Mouse (Mus musculus): ENCODE results near the gene Myo1f. TPM values are rescaled to one million over a fixed set of nuclear protein-coding genes. Genes with fewer than 3 reads are reported as not detected.

Gene Myo1f
- total and polyA plus RNA-seq, 3 experiments, result 13.6 to 27.5 (median 19.5) TPM

DNA sequence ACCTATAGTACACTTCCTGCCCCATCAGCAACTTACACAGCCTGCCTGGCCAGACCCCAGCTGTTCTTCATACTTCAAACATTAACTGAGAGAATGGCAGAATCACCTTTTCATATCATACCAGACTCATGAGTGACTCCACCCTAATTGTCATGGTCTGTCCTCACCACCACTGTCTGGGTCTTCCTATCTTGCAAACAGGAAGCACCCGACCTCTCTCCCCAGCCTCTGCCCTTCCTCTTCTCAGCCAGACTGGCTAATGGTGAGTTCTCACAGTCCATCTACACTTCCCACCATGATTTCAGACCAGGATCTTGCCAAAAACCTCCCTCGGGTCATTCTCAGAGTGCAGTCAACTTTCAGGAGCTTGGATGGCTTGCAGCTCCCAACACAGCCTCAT is 10.7 kb downstream of the Myo1f start:
- Histone ChIP-seq H3K9ac (ENCODE audit: insufficient read depth, low read depth) (no peak overlapping the region), H3K36me3 (replicated peaks in 1 of 2; ENCODE audit: control insufficient read depth in 1 of 2, insufficient read depth in 1 of 2, low read length in 1 of 2) (peaks cover 0 to 18% of the 10 kb centered on the region in 2 experiments), H3K4me3 (replicated peaks in 1 of 3; ENCODE audit: low read depth in 2 of 3, low read length in 2 of 3, poor library complexity in 1 of 3) (no peak overlapping the region), H3K79me2 (replicated peaks; ENCODE audit: control insufficient read depth, extremely low read depth, insufficient read depth, poor library complexity, severe bottlenecking) (no peaks in the 10 kb centered on the region), H3K4me2 (ENCODE audit: insufficient read depth, low read depth, poor library complexity, severe bottlenecking) (no peak overlapping the region), H3K4me1 (ENCODE audit: control insufficient read depth in 1 of 2, insufficient read depth in 2 of 2) (peaks cover 10 to 40% of the 10 kb centered on the region in 2 experiments; a peak in 3 of 4 replicates), H3K9me3 (replicated peaks; ENCODE audit: low read length) (no peaks in the 10 kb centered on the region), H3K27me3 (replicated peaks) (no peaks in the 10 kb centered on the region), H3K27ac (ENCODE audit: insufficient read depth, low read depth) (no peak overlapping the region)
- no peak for TF ChIP-seq RAD21 (IDR thresholded peaks at IDR 0.05; ENCODE audit: low read depth, low read length)
- TF ChIP-seq CHD1 (IDR thresholded peaks at IDR 0.05; ENCODE audit: low read depth, low read length), result no peak
- TF ChIP-seq PAX5 (IDR thresholded peaks at IDR 0.05; ENCODE audit: low read length), result no peak
- TF ChIP-seq TCF12 (IDR thresholded peaks at IDR 0.05; ENCODE audit: low read depth, low read length), result no peak
- TF ChIP-seq MAFK (IDR thresholded peaks at IDR 0.05; ENCODE audit: insufficient replicate concordance, low read length), result no peak
- no peak for DNase-seq (ENCODE audit: extremely low read depth)
- in situ Hi-C loops (cut with MboI; ENCODE audit: low pct_ligation_motif_present, low pct_unique_long_range_greater_than_20kb, low sequenced_read_pairs), result no loop called here
- dilution Hi-C loops (cut with MboI; ENCODE audit: extremely low pct_ligation_motif_present, extremely low pct_unique_long_range_greater_than_20kb, low sequenced_read_pairs), result no loop called here

DNA sequence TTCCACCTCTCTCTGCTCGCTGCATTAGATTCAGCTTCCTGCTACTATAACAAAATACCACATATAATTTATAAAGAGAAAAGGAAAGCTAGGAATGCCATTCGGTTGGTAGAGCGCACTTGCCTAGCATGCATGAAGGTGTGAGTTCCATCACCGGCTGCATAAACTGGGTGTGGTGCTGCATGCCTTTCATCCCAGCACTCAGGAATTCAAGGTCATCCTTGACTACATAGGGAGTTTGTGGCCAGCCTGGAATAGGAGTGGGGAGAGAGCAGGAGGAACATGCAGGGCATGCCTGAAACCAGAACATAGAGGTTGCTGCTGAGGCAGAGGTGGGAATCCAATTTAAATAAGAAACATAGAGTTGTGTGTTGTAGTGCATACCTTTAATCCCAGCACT is 28.6 kb downstream of the Myo1f start:
- Histone ChIP-seq H3K27ac (ENCODE audit: insufficient read depth, low read depth) (no peak overlapping the region), H3K4me1 (ENCODE audit: control insufficient read depth in 1 of 2, insufficient read depth in 2 of 2) (no peaks in the 10 kb centered on the region), H3K9ac (ENCODE audit: insufficient read depth, low read depth) (no peak overlapping the region), H3K9me3 (replicated peaks; ENCODE audit: low read length) (no peaks in the 10 kb centered on the region), H3K36me3 (replicated peaks in 1 of 2; ENCODE audit: control insufficient read depth in 1 of 2, insufficient read depth in 1 of 2, low read length in 1 of 2) (peaks cover 8 to 75% of the 10 kb centered on the region in 2 experiments), H3K27me3 (replicated peaks) (no peaks in the 10 kb centered on the region), H3K4me2 (ENCODE audit: insufficient read depth, low read depth, poor library complexity, severe bottlenecking) (no peak overlapping the region), H3K4me3 (replicated peaks in 1 of 3; ENCODE audit: low read depth in 2 of 3, low read length in 2 of 3, poor library complexity in 1 of 3) (no peak overlapping the region), H3K79me2 (replicated peaks; ENCODE audit: control insufficient read depth, extremely low read depth, insufficient read depth, poor library complexity, severe bottlenecking) (no peaks in the 10 kb centered on the region)
- in situ Hi-C loops (cut with MboI; ENCODE audit: low pct_ligation_motif_present, low pct_unique_long_range_greater_than_20kb, low sequenced_read_pairs), result no loop called here
- dilution Hi-C loops (cut with MboI; ENCODE audit: extremely low pct_ligation_motif_present, extremely low pct_unique_long_range_greater_than_20kb, low sequenced_read_pairs), result no loop called here
- no peak for DNase-seq (ENCODE audit: extremely low read depth)
- no peak for TF ChIP-seq KAT2A (IDR thresholded peaks at IDR 0.05; ENCODE audit: insufficient replicate concordance, low read length)
- TF ChIP-seq BHLHE40 (IDR thresholded peaks at IDR 0.05; ENCODE audit: low read depth, low read length), result no peak
- no peak for TF ChIP-seq HCFC1 (IDR thresholded peaks at IDR 0.05; ENCODE audit: low read depth, low read length)
- TF ChIP-seq GABPA (IDR thresholded peaks at IDR 0.05; ENCODE audit: insufficient replicate concordance, low read depth, low read length), result no peak
- no peak for TF ChIP-seq ELF1 (IDR thresholded peaks at IDR 0.05; ENCODE audit: low read depth, low read length)
- no peak for TF ChIP-seq JUND (conservative IDR thresholded peaks at IDR 0.05; ENCODE audit: low read depth, low read length)
- TF ChIP-seq RAD21 (IDR thresholded peaks at IDR 0.05; ENCODE audit: low read depth, low read length), result no peak
- TF ChIP-seq CHD1 (IDR thresholded peaks at IDR 0.05; ENCODE audit: low read depth, low read length), result no peak
- no peak for TF ChIP-seq MAZ (IDR thresholded peaks at IDR 0.05; ENCODE audit: low read depth, low read length)
- TF ChIP-seq MAX (IDR thresholded peaks at IDR 0.05; ENCODE audit: low read length), result no peak
- no peak for TF ChIP-seq MXI1 (IDR thresholded peaks at IDR 0.05; ENCODE audit: low read depth, low read length)
- no peak for TF ChIP-seq USF1 (IDR thresholded peaks at IDR 0.05; ENCODE audit: low read depth, low read length)
- no peak for TF ChIP-seq SIN3A (IDR thresholded peaks at IDR 0.05; ENCODE audit: low read length)
- no peak for TF ChIP-seq ZC3H11A (IDR thresholded peaks at IDR 0.05; ENCODE audit: low read depth, low read length)
- TF ChIP-seq MYC (IDR thresholded peaks at IDR 0.05; ENCODE audit: low read depth, low read length), result no peak
- no peak for TF ChIP-seq IRF4 (IDR thresholded peaks at IDR 0.05; ENCODE audit: low read depth, low read length)
- TF ChIP-seq POLR2A (IDR thresholded peaks at IDR 0.05; ENCODE audit: low read depth, low read length), result no peak
- no peak for TF ChIP-seq PAX5 (IDR thresholded peaks at IDR 0.05; ENCODE audit: low read length)
- no peak for TF ChIP-seq ZMIZ1 (IDR thresholded peaks at IDR 0.05; ENCODE audit: low read depth, low read length)

Data from CH12.LX (cell line).